10 mouse cellular contexts compared by ENCODE assay signal in genomic region chr4:101392229-101392628, GRCm38 (mm10). TPM values are rescaled to one million over a fixed set of nuclear protein-coding genes. Genes with fewer than 3 reads are reported as not detected.
A peak's percentile ranks its signal among the peaks of the same experiment; 100 is the strongest.
DNase-seq lines count a peak whose midpoint lies in the region; ATAC-seq and TF ChIP-seq lines count a peak whose summit lies in the region.
"Had no signal": no experiment of that assay in that cellular context is flagged by ENCODE, and none has a peak within 500 bp of the region (broad histone marks: within the 10 kb centered on the region; RNA-seq: fewer than 3 reads in every experiment).

No protein-coding gene starts in this region.

- no peaks in the 10 kb centered on the region for H3K4me1 ChIP-seq in embryonic facial prominence, embryonic 11.5 days (ENCODE audit: control insufficient read depth, insufficient read depth, low read length)
- H3K4me1 ChIP-seq in liver, adult 2 months (ENCODE audit: control insufficient read depth, insufficient read depth, low read length) = peaks cover 6% of the 10 kb centered on the region
- H3K4me1 ChIP-seq in thymus, adult 2 months (replicated peaks; ENCODE audit: control insufficient read depth, insufficient read depth, low read length) = no peaks in the 10 kb centered on the region
- H3K4me1 ChIP-seq: stomach, embryonic 15.5 days had no signal

- H3K79me2 ChIP-seq in liver, adult 2 months (ENCODE audit: control insufficient read depth, insufficient read depth, low read length) = no peaks in the 10 kb centered on the region

- no peak for ATAC-seq in embryonic facial prominence, embryonic 11.5 days (replicated peaks; ENCODE audit: insufficient number of reproducible peaks, low FRiP score, low TSS enrichment, low read depth)

- peak; percentile 23 for DNase-seq in heart, adult 8-10 months (ENCODE audit: low spot score)
- no peak for DNase-seq in heart, adult 9 months (ENCODE audit: low spot score in 2 of 2)
- DNase-seq in A20 (ENCODE audit: low read depth, low spot score) (peak; percentile 60), adipocyte (ENCODE audit: low spot score) (no peak)
- peak; percentile 63 for DNase-seq in adrenal gland, postnatal 10 days
- DNase-seq in embryonic facial prominence, embryonic 11.5 days (ENCODE audit: low spot score) = peak; percentile 54
- DNase-seq in liver, adult 2 months (ENCODE audit: extremely low read depth, low read depth, low spot score) = peak; percentile 75
- DNase-seq in thymus, adult 2 months = peak; percentile 52

- H3K27me3 ChIP-seq in embryonic facial prominence, embryonic 11.5 days (ENCODE audit: control insufficient read depth, insufficient read depth, low read length) = no peaks in the 10 kb centered on the region
- H3K27me3 ChIP-seq in liver, adult 2 months (ENCODE audit: control insufficient read depth, insufficient read depth, low read length) = no peaks in the 10 kb centered on the region
- H3K27me3 ChIP-seq in thymus, adult 2 months (ENCODE audit: control insufficient read depth, insufficient read depth, low read length) = no peaks in the 10 kb centered on the region
- H3K27me3 ChIP-seq: lung, embryonic 15.5 days; stomach, embryonic 15.5 days had no signal

- TF ChIP-seq POLR2A in liver, adult 2 months (IDR thresholded peaks at IDR 0.05; ENCODE audit: extremely low read depth, insufficient read depth, low read length) = no peak
- TF ChIP-seq POLR2A in thymus, adult 2 months (IDR thresholded peaks at IDR 0.05; ENCODE audit: control insufficient read depth, extremely low read depth, insufficient read depth, low read length, poor library complexity) = no peak

- H3K27ac ChIP-seq in embryonic facial prominence, embryonic 11.5 days (replicated peaks; ENCODE audit: low read depth, low read length) = no peak overlapping the region
- H3K27ac ChIP-seq in liver, adult 2 months (replicated peaks; ENCODE audit: insufficient read depth, low read depth, low read length) = no peak overlapping the region
- H3K27ac ChIP-seq in thymus, adult 2 months (ENCODE audit: control insufficient read depth, insufficient read depth, low read length) = no peak overlapping the region
- H3K27ac ChIP-seq: stomach, embryonic 15.5 days had no signal

- H3K4me3 ChIP-seq in embryonic facial prominence, embryonic 11.5 days (ENCODE audit: low read depth, low read length) = no peak overlapping the region
- H3K4me3 ChIP-seq in liver, adult 2 months (ENCODE audit: insufficient read depth, low read depth, low read length) = no peak overlapping the region
- H3K4me3 ChIP-seq in thymus, adult 2 months (ENCODE audit: control insufficient read depth, insufficient read depth, low read length) = no peak overlapping the region
- H3K4me3 ChIP-seq: lung, embryonic 15.5 days; stomach, embryonic 15.5 days had no signal

- no peak overlapping the region for H3K4me2 ChIP-seq in embryonic facial prominence, embryonic 11.5 days (ENCODE audit: low read depth, low read length)
- H3K4me2 ChIP-seq: lung, embryonic 15.5 days; stomach, embryonic 15.5 days had no signal

- 43% methylated on average over 2 of the region's 2 CpGs for WGBS in embryonic facial prominence, embryonic 11.5 days
- WGBS in liver, adult 2 months = 43% methylated on average over 2 of the region's 2 CpGs
- 46% methylated on average over 2 of the region's 2 CpGs for WGBS in thymus, adult 2 months

- no peak overlapping the region for H3K9ac ChIP-seq in embryonic facial prominence, embryonic 11.5 days (replicated peaks; ENCODE audit: low read length)
- no peak overlapping the region for H3K9ac ChIP-seq in liver, adult 2 months (ENCODE audit: low read depth, low read length)
- H3K9ac ChIP-seq: lung, embryonic 15.5 days; stomach, embryonic 15.5 days had no signal

- peak; percentile 87 for TF ChIP-seq CTCF in liver, adult 2 months (IDR thresholded peaks at IDR 0.05; ENCODE audit: low read depth, low read length)
- peak; percentile 48; the same call in 1 of the 2 replicates for TF ChIP-seq CTCF in thymus, adult 2 months (IDR thresholded peaks at IDR 0.05; ENCODE audit: borderline replicate concordance, control insufficient read depth, extremely low read depth, insufficient read depth, low read length, poor library complexity)

- H3K9me3 ChIP-seq in embryonic facial prominence, embryonic 11.5 days (replicated peaks; ENCODE audit: control insufficient read depth, low read length) = no peaks in the 10 kb centered on the region
- H3K9me3 ChIP-seq: lung, embryonic 15.5 days; stomach, embryonic 15.5 days had no signal

- no peaks in the 10 kb centered on the region for H3K36me3 ChIP-seq in embryonic facial prominence, embryonic 11.5 days (replicated peaks; ENCODE audit: control insufficient read depth, insufficient read depth, low read depth, low read length)
- no peaks in the 10 kb centered on the region for H3K36me3 ChIP-seq in liver, adult 2 months (ENCODE audit: control insufficient read depth, insufficient read depth, low read length)
- H3K36me3 ChIP-seq in thymus, adult 2 months (ENCODE audit: control insufficient read depth, insufficient read depth, low read length) = no peaks in the 10 kb centered on the region
- H3K36me3 ChIP-seq: lung, embryonic 15.5 days; stomach, embryonic 15.5 days had no signal

RNA-seq across cellular contexts. Expression of gene Ak4, which starts 26.8 kb away (rescaled TPM):
- total RNA-seq in heart, adult 8-10 months (2022) = 10 to 100 TPM; 28.8 to 57.2 (median 40.5) TPM
- total RNA-seq in adrenal gland, postnatal 10 days (2021) = 10 to 100 TPM; 10.2 to 26.9 TPM
- 7.1 and 7.5 TPM in 2 replicates for polyA plus RNA-seq in embryonic facial prominence, embryonic 11.5 days (2014; fragmentation: Nextera tagmentation; extraction: Ambion mirVana)
- total RNA-seq in liver, adult 2 months (2014; rRNA removed) = 55.7 and 58.7 TPM in 2 replicates
- polyA plus RNA-seq in liver, adult 2 months (2012; rRNA removed) = 14.7 and 16.0 TPM in 2 replicates
- 0.71 and 1.5 TPM in 2 replicates for polyA plus RNA-seq in thymus, adult 2 months (2012; rRNA removed)

Comparison
In these comparisons a context has a peak if more than half of its experiments do, and no peak if none do; other contexts are left out.
1. DNase-seq: peak in heart, adult 8-10 months (single experiment), A20 (single experiment), adrenal gland, postnatal 10 days (single experiment), embryonic facial prominence, embryonic 11.5 days (single experiment), liver, adult 2 months (single experiment) and thymus, adult 2 months (single experiment); none in heart, adult 9 months (0 of 2) and adipocyte (single experiment).